Mouse (Mus musculus) embryonic fibroblast, embryonic 13.5 days (primary cell): ENCODE data around the gene Sbf2.
A peak's percentile ranks its signal among the peaks of the same experiment; 100 is the strongest.

Experiments
- CTCF ChIP-seq: IDR thresholded peaks from 2 replicates; pipeline ENCODE4 v1.5.1; 2011; ENCODE audit warnings: mild to moderate bottlenecking, control low read depth, low read length, moderate library complexity, borderline replicate concordance; ENCODE audit not compliant: insufficient read depth
- POLR2A ChIP-seq: IDR thresholded peaks from 2 replicates; pipeline ENCODE4 v1.6.1; 2011; ENCODE audit warnings: low read depth, mild to moderate bottlenecking, control low read depth, low read length, moderate library complexity

GRCm38 (mm10) chr7:110614133-110615063 is at the start of gene Sbf2:
- TF ChIP-seq POLR2A (peak; percentile 70), CTCF (no peak)
